Mouse (Mus musculus) embryonic facial prominence, embryonic 13.5 days (tissue): ENCODE measurements at regions not wholly inside any gene's neighbourhood (a gene's known extent, or its start where the extent isn't known, plus 50 kb on each side); places are given as distances from the start of the nearest gene placed in this dataset.
A peak's percentile ranks its signal among the peaks of the same experiment; 100 is the strongest.

Source experiments
- ATAC-seq: fragments of 200-750 bp; cut with Nextera tagmentation; 2 replicates; pipeline ENCODE4 v1.8.0; 2017; ENCODE audit warnings: low read depth; ENCODE audit not compliant: insufficient number of reproducible peaks, insufficient read depth, low FRiP score, low TSS enrichment
- H3K27ac ChIP-seq: fragments of 300-500 bp; sonication (generic); 2 replicates; pipeline ENCODE4 v1.5.1; 2015; ENCODE audit warnings: moderate library complexity, mild to moderate bottlenecking, inconsistent platforms
- H3K27me3 ChIP-seq: fragments of 300-500 bp; sonication (generic); 2 replicates; pipeline ENCODE4 v1.6.1; 2015; ENCODE audit warnings: mild to moderate bottlenecking, inconsistent platforms
- H3K36me3 ChIP-seq: fragments of 300-500 bp; sonication (generic); 2 replicates; pipeline ENCODE4 v1.6.1; 2015; ENCODE audit warnings: mild to moderate bottlenecking, inconsistent platforms
- H3K4me1 ChIP-seq: fragments of 300-500 bp; sonication (generic); 2 replicates; pipeline ENCODE4 v1.6.1; 2015; ENCODE audit warnings: inconsistent platforms
- H3K4me2 ChIP-seq: fragments of 300-500 bp; sonication (generic); 2 replicates; pipeline ENCODE4 v1.6.1; 2015; ENCODE audit warnings: moderate library complexity, mild to moderate bottlenecking, inconsistent platforms
- H3K4me3 ChIP-seq: fragments of 300-500 bp; sonication (generic); 2 replicates; pipeline ENCODE4 v1.5.1; 2015; ENCODE audit warnings: mild to moderate bottlenecking, inconsistent platforms
- H3K9ac ChIP-seq: fragments of 300-500 bp; sonication (generic); 2 replicates; pipeline ENCODE4 v1.6.1; 2015; ENCODE audit warnings: mild to moderate bottlenecking, inconsistent platforms
- H3K9me3 ChIP-seq: fragments of 300-500 bp; sonication (generic); 2 replicates; pipeline ENCODE4 v1.6.1; 2016; ENCODE audit warnings: inconsistent platforms
- WGBS: fragments of 180-500 bp; shearing (Covaris S2); methylation state at CpG from one replicate; pipeline ENCODE4 v1.1.7; 2015; ENCODE audit warnings: mixed read lengths; 5-methylcytosine and 5-hydroxymethylcytosine counted together

GRCm38 (mm10) chr1:184453061-184453460, 279.4 kb downstream of the Hlx start:
- Histone ChIP-seq H3K27ac (no peak overlapping the region), H3K4me3 (no peak overlapping the region), H3K27me3 (peaks cover 6% of the 10 kb centered on the region), H3K36me3 (no peaks in the 10 kb centered on the region), H3K9me3 (no peaks in the 10 kb centered on the region), H3K9ac (no peak overlapping the region), H3K4me1 (no peaks in the 10 kb centered on the region), H3K4me2 (no peak overlapping the region)
- WGBS: 93% methylated on average over 9 of the region's 9 CpGs
- no peak for ATAC-seq

- Histone ChIP-seq H3K27ac (no peak overlapping the region), H3K9ac (no peak overlapping the region), H3K27me3 (peaks cover 6% of the 10 kb centered on the region), H3K4me1 (no peaks in the 10 kb centered on the region), H3K4me3 (no peak overlapping the region), H3K36me3 (no peaks in the 10 kb centered on the region), H3K9me3 (no peaks in the 10 kb centered on the region), H3K4me2 (no peak overlapping the region)
- ATAC-seq: no peak
- WGBS: 77% methylated on average over 2 of the region's 2 CpGs
These were observed 280.7 kb downstream of the Hlx start for GRCm38 (mm10) chr1:184451686-184452085.

DNA sequence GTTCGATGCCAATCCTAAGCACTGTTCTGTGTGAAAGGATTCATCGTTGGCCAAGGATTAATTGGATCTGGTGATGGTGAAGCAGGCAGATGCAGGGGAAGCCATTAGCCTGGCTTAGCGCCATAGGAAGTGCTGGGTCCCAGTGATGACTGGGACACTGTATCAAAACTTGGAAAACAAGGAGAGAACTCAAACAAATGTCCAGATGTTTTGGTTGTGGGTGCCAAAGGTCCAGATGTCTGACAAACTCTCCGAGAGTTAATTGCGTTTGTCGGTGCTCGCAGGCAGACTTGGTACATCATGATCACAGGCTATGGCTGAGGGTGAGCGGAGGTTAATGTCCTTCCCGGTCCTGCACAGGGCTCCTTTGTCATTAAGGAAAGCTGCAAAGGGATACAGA, 283.4 kb downstream of the Hlx start:
- Histone ChIP-seq H3K36me3 (no peaks in the 10 kb centered on the region), H3K4me1 (no peaks in the 10 kb centered on the region), H3K9me3 (no peaks in the 10 kb centered on the region), H3K4me2 (no peak overlapping the region), H3K9ac (no peak overlapping the region), H3K27ac (no peak overlapping the region), H3K27me3 (peaks cover 6% of the 10 kb centered on the region), H3K4me3 (no peak overlapping the region)
- no peak for ATAC-seq
- WGBS: 52% methylated on average over 9 of the region's 9 CpGs

DNA sequence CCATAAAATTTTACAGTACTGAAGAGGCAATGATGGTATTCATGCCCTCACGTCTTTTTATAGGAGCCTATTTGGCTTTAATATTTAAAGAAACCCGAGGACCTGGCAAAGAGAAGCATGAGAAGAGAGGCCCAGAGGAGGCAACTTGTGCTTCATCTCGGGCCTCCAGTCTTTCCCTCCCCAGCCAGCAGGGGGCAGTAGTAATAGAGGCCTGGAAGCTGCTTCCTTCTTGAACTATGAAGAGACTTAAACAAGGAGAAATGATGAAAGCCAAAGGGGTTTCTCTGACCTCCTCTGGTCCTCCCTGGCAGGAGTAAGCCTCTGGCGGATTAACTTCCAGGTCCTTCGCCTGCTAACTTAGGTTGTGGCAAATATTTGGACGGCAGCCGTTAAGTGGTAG, 284.5 kb downstream of the Hlx start:
- Histone ChIP-seq H3K4me3 (no peak overlapping the region), H3K9ac (no peak overlapping the region), H3K4me1 (no peaks in the 10 kb centered on the region), H3K9me3 (no peaks in the 10 kb centered on the region), H3K4me2 (no peak overlapping the region), H3K36me3 (no peaks in the 10 kb centered on the region), H3K27me3 (peaks cover 6% of the 10 kb centered on the region), H3K27ac (no peak overlapping the region)
- ATAC-seq: no peak
- 53% methylated on average over 7 of the region's 7 CpGs for WGBS

GRCm38 (mm10) chr1:184447161-184447667, 285.2 kb downstream of the Hlx start:
- H3K4me3 ChIP-seq: no peak overlapping the region
- H3K9ac ChIP-seq: no peak overlapping the region
- no peak overlapping the region for H3K4me2 ChIP-seq
- H3K27ac ChIP-seq: 0 out of 2 replicates have a peak overlapping the region, but pooled peaks have one; percentile 28
- no peaks in the 10 kb centered on the region for H3K4me1 ChIP-seq
- H3K9me3 ChIP-seq: no peaks in the 10 kb centered on the region
- no peaks in the 10 kb centered on the region for H3K36me3 ChIP-seq
- ATAC-seq: no peak
- WGBS: 51% methylated on average over 5 of the region's 5 CpGs
- H3K27me3 ChIP-seq: peaks cover 6% of the 10 kb centered on the region

GRCm38 (mm10) chr1:184444189-184444588, 288.2 kb downstream of the Hlx start:
- no peak for ATAC-seq
- WGBS: 90% methylated on average over 10 of the region's 10 CpGs

GRCm38 (mm10) chr1:184442701-184443100, 289.7 kb downstream of the Hlx start:
- ATAC-seq: no peak
- no peaks in the 10 kb centered on the region for H3K36me3 ChIP-seq
- no peak overlapping the region for H3K27ac ChIP-seq
- H3K4me3 ChIP-seq: no peak overlapping the region
- no peaks in the 10 kb centered on the region for H3K27me3 ChIP-seq
- H3K4me1 ChIP-seq: peaks cover 6% of the 10 kb centered on the region
- WGBS: 82% methylated on average over 3 of the region's 3 CpGs
- H3K9me3 ChIP-seq: no peaks in the 10 kb centered on the region
- H3K4me2 ChIP-seq: no peak overlapping the region
- H3K9ac ChIP-seq: no peak overlapping the region

More at GRCm38 (mm10) chr1:184444189-184444588, 288.2 kb downstream of the Hlx start:
- Histone ChIP-seq H3K4me1 (peaks cover 6% of the 10 kb centered on the region), H3K9me3 (no peaks in the 10 kb centered on the region), H3K27ac (no peak overlapping the region), H3K36me3 (no peaks in the 10 kb centered on the region), H3K9ac (no peak overlapping the region), H3K4me2 (no peak overlapping the region), H3K27me3 (no peaks in the 10 kb centered on the region), H3K4me3 (no peak overlapping the region)

DNA sequence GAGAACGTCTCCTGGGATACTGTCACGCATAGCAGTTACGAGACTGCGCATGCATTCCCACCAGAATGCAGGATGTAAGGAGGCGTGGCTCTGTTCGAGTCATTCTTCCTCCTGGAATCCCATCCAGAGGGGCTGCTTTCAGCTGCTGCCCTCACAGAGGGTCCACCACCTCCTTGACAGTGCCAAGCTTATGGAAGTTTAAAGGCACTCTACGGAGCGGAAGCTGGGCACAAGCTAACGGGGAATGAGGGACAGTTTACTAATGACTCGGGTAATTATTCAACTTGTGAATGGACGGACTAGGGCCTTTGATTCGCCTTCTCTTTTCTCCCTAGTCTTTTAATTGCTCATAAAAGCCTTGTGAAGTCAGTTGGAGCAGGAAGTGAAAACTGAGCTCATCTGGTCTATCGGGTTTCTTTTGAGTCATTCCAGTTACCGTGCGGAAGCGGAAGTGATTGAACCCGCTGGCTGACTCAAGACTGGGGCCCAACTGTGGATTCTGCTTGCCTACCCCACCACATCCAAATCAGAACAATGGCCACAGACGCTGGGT, 291.3 kb downstream of the Hlx start:
- H3K9ac ChIP-seq: 0 out of 2 replicates have a peak overlapping the region, but pooled peaks have one; percentile 27
- H3K4me3 ChIP-seq: peak overlapping the region; percentile 26
- WGBS: 33% methylated on average over 18 of the region's 18 CpGs
- no peak for ATAC-seq
- no peaks in the 10 kb centered on the region for H3K36me3 ChIP-seq
- H3K4me1 ChIP-seq: peaks cover 6% of the 10 kb centered on the region
- H3K27me3 ChIP-seq: no peaks in the 10 kb centered on the region
- H3K9me3 ChIP-seq: no peaks in the 10 kb centered on the region
- H3K27ac ChIP-seq: no peak overlapping the region
- H3K4me2 ChIP-seq: peak overlapping the region; percentile 51

DNA sequence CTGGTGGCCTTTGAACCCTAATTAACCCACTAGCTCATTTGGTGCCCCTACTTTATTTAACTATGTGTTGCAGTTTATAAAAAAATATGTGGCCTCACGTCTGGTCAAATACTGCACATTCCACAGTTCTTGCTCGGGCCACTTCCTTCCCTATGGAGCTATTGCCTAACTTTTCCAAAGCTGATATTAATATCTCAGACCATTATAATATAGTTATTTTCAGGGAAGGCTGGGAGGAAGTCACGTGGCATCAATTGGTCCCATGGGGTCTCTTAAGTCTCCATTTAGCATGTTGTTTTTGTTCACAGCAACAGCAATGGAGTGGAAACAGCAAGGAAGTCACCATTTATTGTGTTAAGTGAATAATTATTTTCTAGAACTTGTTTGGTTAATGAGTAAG, 292.9 kb downstream of the Hlx start:
- H3K36me3 ChIP-seq: no peaks in the 10 kb centered on the region
- H3K9ac ChIP-seq: no peak overlapping the region
- 56% methylated on average over 3 of the region's 3 CpGs for WGBS
- H3K27me3 ChIP-seq: no peaks in the 10 kb centered on the region
- peaks cover 6% of the 10 kb centered on the region for H3K4me1 ChIP-seq
- no peaks in the 10 kb centered on the region for H3K9me3 ChIP-seq
- H3K27ac ChIP-seq: no peak overlapping the region
- H3K4me2 ChIP-seq: no peak overlapping the region
- ATAC-seq: no peak
- H3K4me3 ChIP-seq: no peak overlapping the region

GRCm38 (mm10) chr1:184436387-184436786, 296.0 kb downstream of the Hlx start:
- no peak overlapping the region for H3K9ac ChIP-seq
- no peak overlapping the region for H3K27ac ChIP-seq
- H3K4me1 ChIP-seq: peaks cover 5% of the 10 kb centered on the region
- no peak overlapping the region for H3K4me2 ChIP-seq
- no peaks in the 10 kb centered on the region for H3K9me3 ChIP-seq
- 70% methylated on average over 3 of the region's 3 CpGs for WGBS
- H3K27me3 ChIP-seq: no peaks in the 10 kb centered on the region
- H3K36me3 ChIP-seq: no peaks in the 10 kb centered on the region
- H3K4me3 ChIP-seq: no peak overlapping the region
- ATAC-seq: no peak

DNA sequence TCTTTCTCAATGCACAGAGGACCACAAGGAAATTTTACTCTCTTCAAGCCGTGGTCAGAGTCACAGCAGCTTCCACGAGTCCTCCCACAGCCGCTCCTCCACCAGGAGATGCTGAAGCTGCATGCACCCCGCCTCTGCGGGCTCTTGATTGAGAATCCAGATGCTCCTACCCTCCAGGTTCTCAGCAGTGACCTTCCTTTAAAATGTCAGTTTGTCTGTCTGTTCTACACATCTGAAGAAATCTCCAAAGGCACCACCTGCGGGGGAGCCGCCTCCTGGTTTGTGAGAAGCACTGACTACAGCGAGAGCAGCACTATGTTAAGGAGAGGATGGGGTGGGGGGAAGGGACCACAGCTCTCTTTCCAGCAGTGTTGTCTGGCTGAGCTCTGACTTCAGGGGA, 303.8 kb downstream of the Hlx start:
- no peak overlapping the region for H3K4me2 ChIP-seq
- peaks cover 3% of the 10 kb centered on the region; the same call in 1 of the 2 replicates for H3K27me3 ChIP-seq
- no peaks in the 10 kb centered on the region for H3K36me3 ChIP-seq
- H3K4me1 ChIP-seq: no peaks in the 10 kb centered on the region
- H3K9me3 ChIP-seq: no peaks in the 10 kb centered on the region
- no peak overlapping the region for H3K9ac ChIP-seq
- H3K27ac ChIP-seq: no peak overlapping the region
- H3K4me3 ChIP-seq: no peak overlapping the region
- ATAC-seq: no peak
- WGBS: 49% methylated on average over 8 of the region's 8 CpGs

GRCm38 (mm10) chr1:184428035-184428434, 304.4 kb downstream of the Hlx start:
- H3K9ac ChIP-seq: no peak overlapping the region
- H3K4me2 ChIP-seq: no peak overlapping the region
- H3K9me3 ChIP-seq: no peaks in the 10 kb centered on the region
- H3K4me1 ChIP-seq: no peaks in the 10 kb centered on the region
- no peak overlapping the region for H3K27ac ChIP-seq
- 84% methylated on average over 3 of the region's 3 CpGs for WGBS
- H3K36me3 ChIP-seq: no peaks in the 10 kb centered on the region
- H3K27me3 ChIP-seq: peaks cover 3% of the 10 kb centered on the region; the same call in 1 of the 2 replicates
- ATAC-seq: no peak
- H3K4me3 ChIP-seq: no peak overlapping the region
